Mouse (Mus musculus) lung, embryonic 14.5 days (tissue): ENCODE results near the gene Rasl11b. TPM values are rescaled to one million over a fixed set of nuclear protein-coding genes. Genes with fewer than 3 reads are reported as not detected.

Experiments
- ATAC-seq: fragments of 200-750 bp; cut with Nextera tagmentation; 2 replicates; pipeline ENCODE4 v1.8.0; 2017; ENCODE audit warnings: mild to moderate bottlenecking, moderate TSS enrichment, moderate library complexity; ENCODE audit not compliant: insufficient read depth
- DNase-seq: peaks from one replicate; pipeline ENCODE4 v3.0.0-alpha.2; 2015
- H3K27ac ChIP-seq: fragments of 300-500 bp; sonication (generic); 2 replicates; pipeline ENCODE4 v1.5.1; 2014; ENCODE audit warnings: low read depth, mild to moderate bottlenecking, moderate library complexity
- H3K27me3 ChIP-seq: fragments of 300-500 bp; sonication (generic); 2 replicates; pipeline ENCODE4 v1.6.1; 2014; ENCODE audit warnings: low read length, control low read depth; ENCODE audit not compliant: insufficient read depth
- H3K36me3 ChIP-seq: fragments of 300-500 bp; sonication (generic); 2 replicates; pipeline ENCODE4 v1.6.1; 2014; ENCODE audit warnings: control low read depth; ENCODE audit not compliant: insufficient read depth
- H3K4me1 ChIP-seq: fragments of 300-500 bp; sonication (generic); 2 replicates; pipeline ENCODE4 v1.6.1; 2014; ENCODE audit warnings: antibody characterized with exemption, control low read depth; ENCODE audit not compliant: insufficient read depth
- H3K4me2 ChIP-seq: fragments of 300-500 bp; sonication (generic); 2 replicates; pipeline ENCODE4 v1.6.1; 2014; ENCODE audit warnings: mild to moderate bottlenecking
- H3K4me3 ChIP-seq: fragments of 300-500 bp; sonication (generic); 2 replicates; pipeline ENCODE4 v1.5.1; 2014; ENCODE audit warnings: low read depth, low read length
- H3K9ac ChIP-seq: fragments of 300-500 bp; sonication (generic); 2 replicates; pipeline ENCODE4 v1.6.1; 2014
- H3K9me3 ChIP-seq: fragments of 300-500 bp; sonication (generic); 2 replicates; pipeline ENCODE4 v1.6.1; 2016; ENCODE audit warnings: low read depth, low read length, control low read depth
- CTCF ChIP-seq: IDR thresholded peaks from 2 replicates; pipeline ENCODE4 v1.5.1; 2016; ENCODE audit warnings: antibody characterized with exemption, low read depth
- WGBS: fragments of 180-500 bp; shearing (Covaris S2); extraction: QIAGEN DNeasy Blood & Tissue Kit; methylation state at CpG from one replicate; pipeline ENCODE4 v1.1.7; 2014; 5-methylcytosine and 5-hydroxymethylcytosine counted together
- polyA plus RNA-seq: library from polyadenylated mRNA; unstranded; fragments of >200 nt; fragmentation: Nextera tagmentation; extraction: Ambion mirVana; gene quantifications from 2 replicates; pipeline ENCODE4 v1.2.1, GENCODE M21; 2014

Rasl11b gene
- polyA plus RNA-seq, 1 experiment from 2014 or later: 90.2 TPM

- TF ChIP-seq CTCF: no peak
- WGBS: 60% methylated on average over 4 of the region's 4 CpGs
- ATAC-seq (no peak), DNase-seq (no peak)
- no peaks in the 10 kb centered on the region for H3K27me3 ChIP-seq
- no peak overlapping the region for H3K27ac ChIP-seq
- no peaks in the 10 kb centered on the region for H3K9me3 ChIP-seq
- H3K36me3 ChIP-seq: no peaks in the 10 kb centered on the region
- H3K4me2 ChIP-seq: no peak overlapping the region
- peaks cover 21% of the 10 kb centered on the region; the same call in 1 of the 2 replicates for H3K4me1 ChIP-seq
- H3K9ac ChIP-seq: no peak overlapping the region
- no peak overlapping the region for H3K4me3 ChIP-seq
Observed at GRCm38 (mm10) chr5:74246453-74246852, 51.4 kb downstream of the Rasl11b start.

- TF ChIP-seq CTCF: no peak
- WGBS: 57% methylated on average over 3 of the region's 3 CpGs
- no peak for ATAC-seq
- no peaks in the 10 kb centered on the region for H3K27me3 ChIP-seq
- H3K9me3 ChIP-seq: no peaks in the 10 kb centered on the region
- DNase-seq: no peak
- no peak overlapping the region for H3K4me2 ChIP-seq
- peaks cover 22% of the 10 kb centered on the region; the same call in 1 of the 2 replicates for H3K4me1 ChIP-seq
- no peak overlapping the region for H3K27ac ChIP-seq
- no peak overlapping the region for H3K4me3 ChIP-seq
- no peak overlapping the region for H3K9ac ChIP-seq
- no peaks in the 10 kb centered on the region for H3K36me3 ChIP-seq
Observed at GRCm38 (mm10) chr5:74246971-74247370, 51.9 kb downstream of the Rasl11b start.

Other genes with a start within 250 kb of the Rasl11b start
- gene Usp46, start 126.9 kb upstream of the Rasl11b start, polyA plus RNA-seq: 46.8 and 48.6 TPM in 2 replicates